Mouse (Mus musculus) liver, postnatal 0 days (tissue): ENCODE measurements at regions not wholly inside any gene's neighbourhood (a gene's known extent, or its start where the extent isn't known, plus 50 kb on each side); places are given as distances from the start of the nearest gene placed in this dataset.

Experiments used
- ATAC-seq: fragments of 200-750 bp; cut with Nextera tagmentation; 2 replicates; pipeline ENCODE4 v1.8.0; 2017; ENCODE audit warnings: mild to moderate bottlenecking, moderate library complexity
- DNase-seq: peaks from one replicate; pipeline ENCODE4 v3.0.0-alpha.2; 2016
- H3K27ac ChIP-seq: fragments of 300-500 bp; sonication (generic); 2 replicates; pipeline ENCODE4 v1.5.1; 2014; ENCODE audit warnings: antibody characterized with exemption, moderate library complexity, mild to moderate bottlenecking, low read depth
- H3K27me3 ChIP-seq: fragments of 300-500 bp; sonication (generic); 2 replicates; pipeline ENCODE4 v1.6.1; 2014; ENCODE audit warnings: low read length, control low read depth, mixed read lengths; ENCODE audit not compliant: insufficient read depth
- H3K36me3 ChIP-seq: fragments of 300-500 bp; sonication (generic); replicated peaks from 2 replicates; pipeline ENCODE4 v1.6.1; 2014; ENCODE audit warnings: mild to moderate bottlenecking, control low read depth, low read length, moderate library complexity, mixed read lengths; ENCODE audit not compliant: insufficient read depth
- H3K4me1 ChIP-seq: fragments of 300-500 bp; sonication (generic); 2 replicates; pipeline ENCODE4 v1.6.1; 2014; ENCODE audit warnings: antibody characterized with exemption, mild to moderate bottlenecking, control low read depth; ENCODE audit not compliant: insufficient read depth
- H3K4me2 ChIP-seq: fragments of 300-500 bp; sonication (generic); 2 replicates; pipeline ENCODE4 v1.6.1; 2014; ENCODE audit warnings: low read depth, mild to moderate bottlenecking, low read length, moderate library complexity, mixed read lengths
- H3K4me3 ChIP-seq: fragments of 300-500 bp; sonication (generic); 2 replicates; pipeline ENCODE4 v1.5.1; 2014; ENCODE audit warnings: low read depth, low read length
- H3K9ac ChIP-seq: fragments of 300-500 bp; sonication (generic); replicated peaks from 2 replicates; pipeline ENCODE4 v1.6.1; 2014; ENCODE audit warnings: mild to moderate bottlenecking, moderate library complexity
- H3K9me3 ChIP-seq: fragments of 300-500 bp; sonication (generic); 2 replicates; pipeline ENCODE4 v1.6.1; 2016; ENCODE audit warnings: mild to moderate bottlenecking, control low read depth, low read length, mixed read lengths
- CTCF ChIP-seq: sonication (generic); IDR thresholded peaks from 2 replicates; pipeline ENCODE4 v1.5.1; 2016; ENCODE audit warnings: antibody characterized with exemption, low read depth
- EP300 ChIP-seq: IDR thresholded peaks from 2 replicates; pipeline ENCODE4 v1.6.1; 2016; ENCODE audit warnings: antibody characterized with exemption, low read depth, mild to moderate bottlenecking
- WGBS: fragments of 180-500 bp; shearing (Covaris S2); extraction: QIAGEN DNeasy Blood & Tissue Kit; methylation state at CpG from one replicate; pipeline ENCODE4 v1.1.7; 2014; ENCODE audit not compliant: insufficient replicate concordance; 5-methylcytosine and 5-hydroxymethylcytosine counted together

GRCm38 (mm10) chr6:135518710-135519437 is 156.5 kb downstream of the Emp1 start:
- TF ChIP-seq CTCF (no peak), EP300 (no peak)
- 77% methylated on average over 4 of the region's 4 CpGs for WGBS
- Histone ChIP-seq H3K4me1 (no peaks in the 10 kb centered on the region), H3K4me3 (no peak overlapping the region), H3K36me3 (no peaks in the 10 kb centered on the region), H3K9ac (no peak overlapping the region), H3K27ac (no peak overlapping the region), H3K4me2 (no peak overlapping the region), H3K9me3 (no peaks in the 10 kb centered on the region), H3K27me3 (no peaks in the 10 kb centered on the region)
- DNase-seq, result no peak
- ATAC-seq, result no peak

- H3K4me3 ChIP-seq, result no peak overlapping the region
- H3K9ac ChIP-seq, result no peak overlapping the region
- no peak overlapping the region for H3K27ac ChIP-seq
- DNase-seq, result no peak
- no peaks in the 10 kb centered on the region for H3K36me3 ChIP-seq
- WGBS, result 73% methylated on average over 2 of the region's 2 CpGs
- H3K4me2 ChIP-seq, result no peak overlapping the region
- no peak for ATAC-seq
- no peaks in the 10 kb centered on the region for H3K4me1 ChIP-seq
- TF ChIP-seq CTCF, result no peak
- TF ChIP-seq EP300, result no peak
- H3K27me3 ChIP-seq, result no peaks in the 10 kb centered on the region
- no peaks in the 10 kb centered on the region for H3K9me3 ChIP-seq
Observed at GRCm38 (mm10) chr6:135519438-135519803, 157.1 kb downstream of the Emp1 start.

DNA sequence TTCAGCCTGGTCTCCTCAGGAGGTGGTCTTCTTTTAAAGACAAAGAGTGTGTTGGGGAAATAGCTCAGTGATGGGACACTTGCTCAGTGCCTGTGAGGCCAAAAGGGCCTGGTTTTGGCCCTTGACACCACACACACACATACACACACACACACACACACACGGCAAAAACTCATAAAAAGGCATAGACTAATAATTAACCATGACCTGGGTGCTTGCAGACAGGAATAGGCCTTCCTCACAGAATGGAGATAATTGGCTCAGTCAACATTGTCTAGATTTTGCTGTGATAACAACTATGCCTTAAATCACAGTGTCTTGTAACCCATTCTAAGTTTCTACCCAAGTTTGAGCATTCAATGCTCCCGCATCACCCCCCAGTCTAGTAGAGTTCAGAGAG is 158.5 kb downstream of the Emp1 start:
- Histone ChIP-seq H3K9me3 (no peaks in the 10 kb centered on the region), H3K4me1 (no peaks in the 10 kb centered on the region), H3K4me3 (no peak overlapping the region), H3K9ac (no peak overlapping the region), H3K36me3 (no peaks in the 10 kb centered on the region), H3K27me3 (no peaks in the 10 kb centered on the region), H3K27ac (no peak overlapping the region), H3K4me2 (no peak overlapping the region)
- no peak for TF ChIP-seq EP300
- no peak for TF ChIP-seq CTCF
- no peak for DNase-seq
- 53% methylated on average over 2 of the region's 2 CpGs for WGBS
- no peak for ATAC-seq

- no peak overlapping the region for H3K4me2 ChIP-seq
- H3K4me1 ChIP-seq, result no peaks in the 10 kb centered on the region
- H3K9ac ChIP-seq, result no peak overlapping the region
- no peaks in the 10 kb centered on the region for H3K27me3 ChIP-seq
- TF ChIP-seq EP300 (no peak), CTCF (no peak)
- DNase-seq (no peak), ATAC-seq (no peak)
- H3K27ac ChIP-seq, result no peak overlapping the region
- H3K4me3 ChIP-seq, result no peak overlapping the region
- H3K9me3 ChIP-seq, result no peaks in the 10 kb centered on the region
- no peaks in the 10 kb centered on the region for H3K36me3 ChIP-seq
- WGBS, result 68% methylated on average over 5 of the region's 5 CpGs
Observed at GRCm38 (mm10) chr6:135524886-135525285, 162.5 kb downstream of the Emp1 start.

DNA sequence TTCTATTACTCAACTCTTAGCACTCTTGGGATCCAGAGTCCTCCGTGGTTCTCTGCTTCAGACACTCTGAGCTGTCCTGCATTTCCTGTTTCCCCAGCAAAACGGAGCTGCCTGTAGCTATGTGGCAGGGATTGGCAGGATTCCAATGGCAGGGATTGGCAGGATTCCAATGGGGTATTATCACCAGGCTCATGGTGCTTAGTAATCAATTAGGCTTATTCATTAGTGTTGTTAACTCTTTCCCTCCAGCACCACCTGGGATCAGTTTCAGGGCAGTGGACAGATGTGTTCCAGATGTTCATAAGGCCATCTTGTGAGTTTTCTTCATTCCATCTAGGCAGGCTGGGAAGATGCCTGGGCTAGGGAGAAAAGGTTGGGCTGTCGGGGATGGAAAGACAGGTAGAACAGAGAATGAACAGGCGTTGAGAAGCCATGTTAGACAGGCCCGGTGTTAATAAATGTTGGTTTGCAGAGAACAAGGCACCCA is 163.5 kb downstream of the Emp1 start:
- peak; percentile 18 for DNase-seq
- Histone ChIP-seq H3K9me3 (no peaks in the 10 kb centered on the region), H3K4me2 (no peak overlapping the region), H3K27ac (no peak overlapping the region), H3K36me3 (no peaks in the 10 kb centered on the region), H3K9ac (no peak overlapping the region), H3K27me3 (no peaks in the 10 kb centered on the region), H3K4me3 (no peak overlapping the region), H3K4me1 (no peaks in the 10 kb centered on the region)
- 52% methylated on average over 5 of the region's 5 CpGs for WGBS
- ATAC-seq, result no peak
- TF ChIP-seq CTCF (no peak), EP300 (no peak)

GRCm38 (mm10) chr6:135526460-135527160 is 164.3 kb downstream of the Emp1 start:
- Histone ChIP-seq H3K36me3 (no peaks in the 10 kb centered on the region), H3K9me3 (no peaks in the 10 kb centered on the region), H3K4me1 (no peaks in the 10 kb centered on the region), H3K4me2 (no peak overlapping the region), H3K27me3 (no peaks in the 10 kb centered on the region), H3K4me3 (no peak overlapping the region), H3K27ac (no peak overlapping the region), H3K9ac (no peak overlapping the region)
- no peak for TF ChIP-seq CTCF
- no peak for TF ChIP-seq EP300
- DNase-seq, result no peak
- no peak for ATAC-seq
- 83% methylated on average over 24 of the region's 24 CpGs for WGBS
